Mouse (Mus musculus) heart, embryonic 16.5 days (tissue): ENCODE data around the gene Haus4. TPM values are rescaled to one million over a fixed set of nuclear protein-coding genes. Genes with fewer than 3 reads are reported as not detected.

Experiments
- ATAC-seq: fragments of 200-750 bp; cut with Nextera tagmentation; replicated peaks from 2 replicates; pipeline ENCODE4 v1.8.0; 2017; ENCODE audit warnings: moderate number of reproducible peaks; ENCODE audit not compliant: insufficient read depth, low FRiP score; ENCODE audit errors: extremely low read depth
- H3K27ac ChIP-seq: fragments of 300-500 bp; sonication (generic); 2 replicates; pipeline ENCODE4 v1.5.1; 2014; ENCODE audit warnings: mild to moderate bottlenecking, low read length, control low read depth, moderate library complexity
- H3K27me3 ChIP-seq: fragments of 300-500 bp; sonication (generic); 2 replicates; pipeline ENCODE4 v1.6.1; 2014; ENCODE audit warnings: low read length, mixed read lengths; ENCODE audit not compliant: control insufficient read depth, insufficient read depth
- H3K36me3 ChIP-seq: fragments of 300-500 bp; sonication (generic); 2 replicates; pipeline ENCODE4 v1.6.1; 2014; ENCODE audit not compliant: control insufficient read depth, insufficient read depth
- H3K4me1 ChIP-seq: fragments of 300-500 bp; sonication (generic); 2 replicates; pipeline ENCODE4 v1.6.1; 2014; ENCODE audit warnings: low read length, mixed read lengths; ENCODE audit not compliant: control insufficient read depth, insufficient read depth
- H3K4me2 ChIP-seq: fragments of 300-500 bp; sonication (generic); 2 replicates; pipeline ENCODE4 v1.6.1; 2014; ENCODE audit warnings: low read depth, mild to moderate bottlenecking, control low read depth, low read length
- H3K4me3 ChIP-seq: fragments of 300-500 bp; sonication (generic); 2 replicates; pipeline ENCODE4 v1.5.1; 2014; ENCODE audit warnings: mild to moderate bottlenecking, control low read depth, low read length
- H3K9ac ChIP-seq: fragments of 300-500 bp; sonication (generic); 2 replicates; pipeline ENCODE4 v1.6.1; 2014; ENCODE audit warnings: low read length, control low read depth
- H3K9me3 ChIP-seq: fragments of 300-500 bp; sonication (generic); replicated peaks from 2 replicates; pipeline ENCODE4 v1.6.1; 2016; ENCODE audit warnings: low read length; ENCODE audit not compliant: control insufficient read depth
- WGBS: fragments of 180-500 bp; shearing (Covaris S2); extraction: QIAGEN DNeasy Blood & Tissue Kit; methylation state at CpG from one replicate; pipeline ENCODE4 v1.1.7; 2014; 5-methylcytosine and 5-hydroxymethylcytosine counted together
- polyA plus RNA-seq: library from polyadenylated mRNA; unstranded; fragments of >200 nt; fragmentation: Nextera tagmentation; extraction: Ambion mirVana; gene quantifications from 2 replicates; pipeline ENCODE4 v1.2.1, GENCODE M21; 2015

Gene Haus4
- polyA plus RNA-seq, 1 experiment from 2014 or later: 47.0 TPM

DNA sequence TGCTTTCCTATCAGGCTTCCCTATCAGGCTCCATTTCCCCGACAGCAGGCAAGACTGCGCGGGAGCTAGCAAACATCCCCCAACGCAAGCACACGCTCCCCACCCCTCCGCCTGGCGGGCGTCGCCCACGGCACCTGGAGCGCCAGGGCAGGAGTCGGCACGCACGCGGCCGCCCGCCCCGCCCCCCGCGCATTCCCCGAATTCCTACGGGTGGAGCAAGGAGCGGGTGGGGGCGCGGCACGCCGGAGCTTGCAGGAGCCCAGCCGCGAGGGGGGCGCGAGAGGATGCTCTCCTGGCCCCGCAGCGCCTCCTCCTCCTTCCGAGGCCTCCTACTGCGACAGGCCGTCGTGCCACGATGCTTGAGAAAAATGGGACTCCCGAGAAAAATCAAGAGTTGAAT lies 21.2 kb upstream of the Haus4 start:
- Histone ChIP-seq H3K36me3 (peaks cover 7% of the 10 kb centered on the region), H3K4me2 (peak overlapping the region; percentile 86), H3K27me3 (no peaks in the 10 kb centered on the region), H3K4me3 (peak overlapping the region; percentile 63), H3K9ac (peak overlapping the region; percentile 88), H3K27ac (peak overlapping the region; percentile 96), H3K4me1 (peaks cover 43% of the 10 kb centered on the region), H3K9me3 (no peaks in the 10 kb centered on the region)
- WGBS: 1% methylated on average over 39 of the region's 39 CpGs
- peak; percentile 61 for ATAC-seq

DNA sequence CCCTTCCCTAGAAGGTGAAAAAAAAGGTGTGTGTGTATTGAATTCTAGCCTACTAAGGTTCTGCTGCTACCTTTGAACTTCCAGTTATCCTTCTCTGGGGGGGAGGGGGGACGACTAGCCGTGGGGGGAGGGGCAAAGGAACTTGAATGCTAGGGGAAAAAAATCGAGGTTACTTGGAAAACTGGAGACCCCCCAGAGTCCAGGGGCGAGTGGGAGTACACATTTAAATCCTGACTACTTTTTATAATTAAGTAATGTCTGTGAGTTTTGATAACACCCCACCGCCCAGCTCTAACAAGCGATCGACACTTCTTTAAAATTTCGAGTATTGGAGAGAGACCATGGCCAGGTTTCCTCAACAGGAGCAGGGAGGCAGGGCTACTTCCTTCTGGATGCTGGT lies 20.6 kb upstream of the Haus4 start:
- Histone ChIP-seq H3K9ac (peak overlapping the region; percentile 88), H3K4me3 (peak overlapping the region; percentile 63), H3K4me2 (peak overlapping the region; percentile 86), H3K9me3 (no peaks in the 10 kb centered on the region), H3K36me3 (peaks cover 10% of the 10 kb centered on the region), H3K4me1 (peaks cover 43% of the 10 kb centered on the region), H3K27ac (peak overlapping the region; percentile 92), H3K27me3 (no peaks in the 10 kb centered on the region)
- 4% methylated on average over 8 of the region's 8 CpGs for WGBS
- ATAC-seq: no peak

DNA sequence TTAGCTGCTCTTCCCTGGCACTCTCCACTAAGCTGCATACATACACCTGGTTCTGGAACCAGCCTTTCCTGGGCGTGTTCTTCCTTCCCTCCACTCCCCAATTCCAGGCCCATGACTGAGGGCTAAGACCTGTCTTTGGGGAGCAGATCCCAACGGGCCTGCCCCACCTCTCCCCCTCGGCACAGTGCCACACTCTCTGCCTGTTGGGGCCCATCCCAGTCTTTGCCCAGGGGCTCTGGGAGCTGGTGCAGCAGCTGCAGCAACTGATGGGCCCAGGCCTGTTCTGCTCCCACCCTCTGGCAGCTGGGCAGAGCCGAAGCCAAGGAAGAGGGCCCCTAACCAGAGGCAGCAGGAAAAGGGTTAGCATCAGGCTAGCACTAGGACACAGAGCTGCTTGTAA lies 19.8 kb upstream of the Haus4 start:
- Histone ChIP-seq H3K36me3 (peaks cover 12% of the 10 kb centered on the region), H3K27me3 (no peaks in the 10 kb centered on the region), H3K4me2 (peak overlapping the region; percentile 86), H3K27ac (peak overlapping the region; percentile 92), H3K4me3 (peak overlapping the region; percentile 63), H3K9ac (peak overlapping the region; percentile 88), H3K9me3 (no peaks in the 10 kb centered on the region), H3K4me1 (peaks cover 50% of the 10 kb centered on the region)
- no peak for ATAC-seq
- whole genome bisulfite sequencing: 14% methylated on average over 4 of the region's 4 CpGs

DNA sequence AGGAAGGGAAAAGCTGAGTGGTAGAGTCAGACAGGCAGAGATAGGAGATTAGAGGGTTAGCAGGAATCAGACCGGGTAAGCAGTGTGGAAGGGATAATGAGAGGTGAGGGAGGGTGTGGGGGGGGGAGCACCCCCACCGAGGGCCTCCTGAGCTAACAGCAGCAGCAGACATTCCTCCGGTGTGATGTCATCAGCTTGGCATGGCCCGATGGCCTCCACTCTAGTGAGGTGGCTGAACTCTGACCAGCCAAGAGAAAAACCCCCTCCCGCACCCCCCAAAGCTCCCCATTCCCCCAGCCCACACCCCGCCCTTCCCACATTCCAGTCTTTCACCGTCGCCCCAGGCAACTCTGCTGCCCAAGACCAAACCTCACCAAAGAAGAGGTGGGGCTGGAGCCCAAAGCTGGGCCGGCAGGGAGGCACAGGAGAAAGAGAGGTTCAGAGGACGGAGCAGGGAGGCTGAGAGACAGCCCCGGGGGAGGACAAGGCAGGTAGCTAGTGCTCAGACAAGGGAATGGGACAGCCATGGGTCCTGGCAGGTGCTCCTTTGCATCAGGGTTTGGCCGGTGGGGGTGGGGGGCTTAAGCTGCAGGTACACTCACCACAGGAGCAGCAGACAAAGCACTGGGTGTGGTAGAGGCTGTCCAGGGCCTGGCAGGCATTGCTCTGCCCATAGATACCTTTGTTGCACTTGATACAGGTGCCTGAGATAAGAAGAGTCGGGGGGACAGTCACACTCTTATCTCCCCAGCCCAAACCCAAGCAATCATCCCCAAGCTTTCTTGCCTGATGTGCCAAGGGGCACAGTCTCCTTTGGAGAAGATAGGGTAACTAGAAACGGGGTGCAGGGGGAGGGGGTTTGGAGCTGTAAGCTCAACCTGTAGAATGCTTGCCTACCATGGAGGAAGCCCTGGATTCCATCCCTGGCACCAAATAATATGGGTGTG lies 18.6 kb upstream of the Haus4 start:
- H3K4me1 ChIP-seq: peaks cover 48% of the 10 kb centered on the region
- peaks cover 21% of the 10 kb centered on the region for H3K36me3 ChIP-seq
- H3K9me3 ChIP-seq: no peaks in the 10 kb centered on the region
- no peaks in the 10 kb centered on the region for H3K27me3 ChIP-seq
- H3K4me3 ChIP-seq: peak overlapping the region; percentile 63
- peak overlapping the region; percentile 86 for H3K4me2 ChIP-seq
- peak overlapping the region; percentile 88 for H3K9ac ChIP-seq
- H3K27ac ChIP-seq: peak overlapping the region; percentile 92
- 17% methylated on average over 14 of the region's 14 CpGs for WGBS
- peak; percentile 42 for ATAC-seq

DNA sequence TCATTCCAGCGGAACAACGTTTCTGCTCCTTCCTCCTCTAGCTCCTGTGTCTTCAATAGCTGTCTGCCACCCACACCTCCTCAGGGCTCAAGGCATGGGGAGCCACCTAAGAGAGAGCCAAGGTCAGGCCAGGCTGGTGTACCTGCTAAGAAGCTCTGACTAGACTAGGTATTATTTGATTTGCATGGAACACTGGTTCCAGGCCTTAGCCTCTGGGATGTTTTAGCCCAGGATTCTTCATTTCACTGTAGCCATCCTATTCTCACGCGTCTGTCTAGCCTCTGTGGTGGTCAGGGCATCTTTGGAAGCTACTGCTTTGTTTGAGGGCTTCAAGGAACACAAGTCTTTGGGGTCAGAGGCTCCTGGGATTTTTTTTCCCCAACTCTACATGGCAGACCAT lies 17.7 kb upstream of the Haus4 start:
- peak overlapping the region; percentile 92 for H3K27ac ChIP-seq
- peaks cover 23% of the 10 kb centered on the region for H3K36me3 ChIP-seq
- H3K4me3 ChIP-seq: no peak overlapping the region
- H3K27me3 ChIP-seq: no peaks in the 10 kb centered on the region
- H3K4me2 ChIP-seq: peak overlapping the region; percentile 86
- no peak for ATAC-seq
- peaks cover 48% of the 10 kb centered on the region for H3K4me1 ChIP-seq
- WGBS: 55% methylated on average over 4 of the region's 4 CpGs
- peak overlapping the region; percentile 88 for H3K9ac ChIP-seq
- H3K9me3 ChIP-seq: no peaks in the 10 kb centered on the region

DNA sequence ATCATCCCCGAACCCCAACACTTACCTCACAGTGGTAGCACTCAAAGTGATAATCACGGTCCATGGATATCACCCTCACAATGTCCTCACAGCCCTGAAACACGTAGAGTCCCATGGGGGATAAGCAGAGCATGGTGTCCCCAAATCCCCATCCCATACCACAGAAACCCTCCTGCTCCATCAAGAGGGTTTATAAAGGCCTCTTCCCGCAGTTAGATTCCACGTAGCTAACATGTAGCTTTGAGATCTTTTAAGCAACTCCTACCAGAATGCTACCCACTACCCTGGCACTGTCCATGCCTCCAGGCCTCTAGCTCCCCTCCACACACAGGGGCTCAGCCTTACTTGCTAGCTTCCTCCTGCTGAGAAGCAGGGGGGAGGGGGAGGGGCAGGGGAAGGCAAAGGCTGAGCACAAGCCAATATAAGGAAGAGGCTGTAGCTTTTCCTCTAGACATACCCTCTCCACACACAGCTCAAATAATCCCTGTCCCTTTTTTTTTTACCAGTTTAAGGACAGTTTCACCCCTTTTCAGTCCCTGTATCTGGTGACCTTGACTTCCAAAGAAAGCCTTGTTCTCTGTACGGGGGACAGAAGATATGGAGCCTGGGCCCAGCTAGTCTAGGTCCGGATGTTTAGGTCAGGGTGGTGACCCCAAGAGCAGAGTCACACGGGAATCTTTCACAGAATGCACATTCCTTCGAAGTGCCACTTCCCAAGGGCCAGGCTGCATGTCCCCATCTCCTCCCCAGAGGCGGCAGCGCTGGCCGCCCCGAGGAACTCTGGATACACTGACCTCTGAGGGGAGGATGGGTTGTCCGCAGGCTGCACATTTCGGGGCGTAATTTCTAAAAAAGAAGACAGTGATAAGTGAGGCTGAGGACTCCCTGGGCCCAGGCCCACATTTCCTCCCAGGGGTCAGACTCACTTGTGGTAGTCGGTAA lies 15.3 kb upstream of the Haus4 start:
- no peak for ATAC-seq
- Histone ChIP-seq H3K9me3 (no peaks in the 10 kb centered on the region), H3K27ac (peak overlapping the region; percentile 50), H3K27me3 (no peaks in the 10 kb centered on the region), H3K9ac (peak overlapping the region; percentile 36; the same call in 1 of the 2 replicates), H3K4me1 (peaks cover 40% of the 10 kb centered on the region), H3K4me3 (no peak overlapping the region), H3K4me2 (no peak overlapping the region), H3K36me3 (peaks cover 23% of the 10 kb centered on the region)
- WGBS: 55% methylated on average over 17 of the region's 17 CpGs

DNA sequence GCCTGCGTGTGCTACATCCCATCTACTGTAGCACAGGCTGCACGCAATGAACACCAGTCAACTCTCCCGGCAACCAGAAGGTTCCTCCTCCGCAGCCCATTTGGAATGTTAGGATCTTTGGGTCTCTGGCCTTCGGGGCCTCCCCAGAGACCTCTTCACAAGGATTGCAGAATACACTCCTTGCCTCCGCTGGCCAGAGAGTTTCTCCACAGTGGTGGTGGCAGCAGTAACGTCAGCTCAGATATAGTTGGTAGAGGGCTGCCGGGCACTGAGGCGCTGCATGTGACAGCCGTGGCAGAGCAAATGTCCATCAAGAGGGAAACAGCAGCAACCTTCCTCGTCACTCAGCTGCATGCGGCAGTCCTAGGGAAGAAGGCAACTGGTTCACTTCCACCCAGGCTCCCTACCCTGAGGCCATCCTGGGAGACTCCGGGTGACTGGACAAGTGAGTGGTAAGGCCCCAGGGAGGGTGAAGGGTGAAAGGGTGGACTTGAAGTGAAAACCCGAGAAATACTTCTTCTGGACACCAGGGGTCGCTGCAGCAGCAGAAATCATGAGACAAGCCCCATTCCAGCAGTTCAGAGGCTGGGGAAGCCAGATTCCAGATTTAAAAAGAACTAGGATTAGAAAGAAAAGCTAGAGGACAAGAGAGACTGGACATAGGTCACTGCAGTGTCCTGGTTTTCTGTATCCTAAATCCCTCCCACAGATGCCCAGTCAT lies 14.4 kb upstream of the Haus4 start:
- no peaks in the 10 kb centered on the region for H3K9me3 ChIP-seq
- H3K36me3 ChIP-seq: peaks cover 23% of the 10 kb centered on the region
- H3K4me2 ChIP-seq: no peak overlapping the region
- no peak overlapping the region for H3K4me3 ChIP-seq
- peak overlapping the region; percentile 50; the same call in 1 of the 2 replicates for H3K27ac ChIP-seq
- 69% methylated on average over 15 of the region's 15 CpGs for WGBS
- H3K27me3 ChIP-seq: no peaks in the 10 kb centered on the region
- 0 out of 2 replicates have a peak, but pooled peaks have one; percentile 1 for ATAC-seq
- H3K9ac ChIP-seq: no peak overlapping the region
- H3K4me1 ChIP-seq: peaks cover 31% of the 10 kb centered on the region

DNA sequence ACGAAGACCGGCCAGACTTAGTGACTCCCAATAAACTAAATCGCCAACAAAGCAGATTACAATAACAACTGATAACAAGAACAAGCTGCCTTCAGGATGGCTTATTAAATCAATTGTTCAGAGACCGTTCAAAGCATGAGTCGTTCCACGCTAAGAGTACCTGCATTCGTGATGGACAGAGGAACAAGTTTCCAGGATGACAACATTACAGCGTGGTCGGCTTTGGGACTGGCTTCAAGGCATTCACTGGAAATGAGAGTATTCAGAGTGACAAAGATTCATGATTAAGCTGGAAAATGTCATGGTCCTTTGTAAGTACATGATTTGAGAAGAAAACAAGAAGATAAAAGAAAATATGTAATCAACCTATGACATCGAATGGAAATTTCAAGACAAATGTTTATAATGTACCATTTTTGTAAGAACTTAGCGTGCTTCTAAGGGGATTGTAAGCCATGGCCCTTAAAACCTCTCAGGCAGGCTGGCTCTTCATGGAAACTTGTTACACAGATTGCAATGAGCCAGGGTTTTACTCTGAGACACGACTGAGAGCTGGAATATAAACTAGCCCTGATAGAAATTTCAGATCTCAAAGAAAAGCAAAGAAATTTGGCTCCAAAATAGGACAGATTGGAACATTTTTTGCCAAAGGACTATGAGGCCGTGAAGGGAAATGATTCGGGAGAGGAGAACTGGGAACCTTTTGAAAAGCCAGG lies 6.3 kb upstream of the Haus4 start:
- H3K4me2 ChIP-seq: no peak overlapping the region
- ATAC-seq: no peak
- no peak overlapping the region for H3K9ac ChIP-seq
- H3K27ac ChIP-seq: no peak overlapping the region
- no peaks in the 10 kb centered on the region for H3K9me3 ChIP-seq
- H3K27me3 ChIP-seq: no peaks in the 10 kb centered on the region; the same call in 1 of the 2 replicates
- WGBS: 80% methylated on average over 14 of the region's 14 CpGs
- H3K4me1 ChIP-seq: no peaks in the 10 kb centered on the region
- no peak overlapping the region for H3K4me3 ChIP-seq
- H3K36me3 ChIP-seq: no peaks in the 10 kb centered on the region
